Mouse (Mus musculus) common myeloid progenitor, adult 5-6 weeks (primary cell): ENCODE data around the gene Prkag1. TPM values are rescaled to one million over a fixed set of nuclear protein-coding genes. Genes with fewer than 3 reads are reported as not detected.

Experiments used
- ATAC-seq: replicated peaks from 2 replicates; pipeline ENCODE4 v1.8.0; 2016; ENCODE audit warnings: low read depth, mild to moderate bottlenecking, moderate TSS enrichment, inconsistent platforms; ENCODE audit not compliant: poor library complexity, severe bottlenecking
- total RNA-seq: library from RNA; stranded (forward); fragments of 200-1000, 187-1606 nt; gene quantifications from 2 replicates; pipeline ENCODE4 v1.2.3, GENCODE M21; 2017

Gene Prkag1
- total RNA-seq, 1 experiment from 2014 or later = 65.2 TPM

- ATAC-seq = no peak
Measured at GRCm38 (mm10) chr15:98797835-98798492, 33.4 kb downstream of the Prkag1 start.

- ATAC-seq = no peak
Measured at GRCm38 (mm10) chr15:98796803-98797595, 34.3 kb downstream of the Prkag1 start.

GRCm38 (mm10) chr15:98793141-98793698, 38.1 kb downstream of the Prkag1 start:
- no peak for ATAC-seq

- no peak for ATAC-seq
Measured at GRCm38 (mm10) chr15:98792233-98793020, 38.9 kb downstream of the Prkag1 start.

- 0 out of 2 replicates have a peak, but pooled peaks have one; percentile 16 for ATAC-seq
Measured at GRCm38 (mm10) chr15:98791771-98792170, 39.5 kb downstream of the Prkag1 start.

GRCm38 (mm10) chr15:98791221-98791620, 40.1 kb downstream of the Prkag1 start:
- ATAC-seq = no peak

GRCm38 (mm10) chr15:98790761-98791160, 40.6 kb downstream of the Prkag1 start:
- ATAC-seq = no peak

GRCm38 (mm10) chr15:98789661-98790535, 41.4 kb downstream of the Prkag1 start, which contains the start of gene Wnt1:
Gene Wnt1 (plus strand): TSS chr15:98789857.
- ATAC-seq = no peak; the same call in 1 of the 2 replicates

GRCm38 (mm10) chr15:98788972-98789660, 42.2 kb downstream of the Prkag1 start:
- ATAC-seq = peak; percentile 47; the same call in 1 of the 2 replicates

GRCm38 (mm10) chr15:98787930-98788329, 43.4 kb downstream of the Prkag1 start:
- ATAC-seq = peak; percentile 38; the same call in 1 of the 2 replicates

GRCm38 (mm10) chr15:98785744-98786143, 45.6 kb downstream of the Prkag1 start:
- no peak for ATAC-seq

- ATAC-seq = no peak
Measured at GRCm38 (mm10) chr15:98781166-98781565, 50.2 kb downstream of the Prkag1 start.

GRCm38 (mm10) chr15:98780573-98780972, 50.7 kb downstream of the Prkag1 start:
- ATAC-seq = 0 out of 2 replicates have a peak, but pooled peaks have one; percentile 10

GRCm38 (mm10) chr15:98780075-98780474, 51.2 kb downstream of the Prkag1 start:
- ATAC-seq = no peak

GRCm38 (mm10) chr15:98778806-98779205, 52.5 kb downstream of the Prkag1 start:
- ATAC-seq = peak; percentile 15

- 0 out of 2 replicates have a peak, but pooled peaks have one; percentile 20 for ATAC-seq
Measured at GRCm38 (mm10) chr15:98778191-98778770, 53.0 kb downstream of the Prkag1 start.

- no peak for ATAC-seq
Measured at GRCm38 (mm10) chr15:98777762-98778161, 53.6 kb downstream of the Prkag1 start, which contains the start of gene Wnt10b. Gene Wnt10b (minus strand): TSS chr15:98778150.

GRCm38 (mm10) chr15:98777005-98777616, 54.2 kb downstream of the Prkag1 start:
- no peak for ATAC-seq
